ENCODE assay signal across 31 mouse cellular contexts in the genomic region with DNA sequence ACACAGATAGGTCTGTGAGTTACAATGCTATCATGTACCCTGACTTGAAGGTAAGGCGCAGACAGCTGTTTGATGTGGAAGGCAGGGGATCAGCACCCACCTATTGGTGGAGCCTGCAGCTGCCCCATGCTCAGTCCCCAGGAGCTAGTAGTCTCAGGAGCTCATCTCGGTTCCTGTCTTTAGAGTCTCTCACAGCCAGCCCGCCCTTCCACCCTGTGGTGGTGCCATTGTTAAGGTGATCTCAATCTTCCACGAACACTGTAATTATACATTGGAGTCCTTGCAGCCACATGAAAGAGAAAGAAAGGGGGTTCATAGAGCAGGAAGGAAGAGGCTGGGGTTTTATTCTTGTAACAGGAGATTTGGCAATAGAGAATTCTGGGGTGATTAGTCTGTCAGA. TPM values are rescaled to one million over a fixed set of nuclear protein-coding genes. Genes with fewer than 3 reads are reported as not detected.
A peak's percentile ranks its signal among the peaks of the same experiment; 100 is the strongest.
DNase-seq lines count a peak whose midpoint lies in the region; ATAC-seq and TF ChIP-seq lines count a peak whose summit lies in the region.
"Had no signal": no experiment of that assay in that cellular context is flagged by ENCODE, and none has a peak within 500 bp of the region (broad histone marks: within the 10 kb centered on the region; RNA-seq: fewer than 3 reads in every experiment).

No protein-coding gene starts in this region.

- H3K27ac ChIP-seq in thymus, adult 2 months (ENCODE audit: control insufficient read depth, insufficient read depth, low read length) = no peak overlapping the region
- H3K27ac ChIP-seq: embryonic facial prominence, embryonic 10.5 days; embryonic facial prominence, embryonic 13.5 days; forebrain, embryonic 12.5 days; forebrain, embryonic 15.5 days; hindbrain, embryonic 10.5 days; hindbrain, embryonic 13.5 days had no signal

- no peak for TF ChIP-seq CTCF in thymus, adult 2 months (IDR thresholded peaks at IDR 0.05; ENCODE audit: borderline replicate concordance, control insufficient read depth, extremely low read depth, insufficient read depth, low read length, poor library complexity)

- 11% methylated on average over 4 of the region's 4 CpGs for whole genome bisulfite sequencing in thymus, adult 2 months

- TF ChIP-seq POLR2A in thymus, adult 2 months (IDR thresholded peaks at IDR 0.05; ENCODE audit: control insufficient read depth, extremely low read depth, insufficient read depth, low read length, poor library complexity) = no peak

- no peaks in the 10 kb centered on the region for H3K36me3 ChIP-seq in thymus, adult 2 months (ENCODE audit: control insufficient read depth, insufficient read depth, low read length)
- H3K36me3 ChIP-seq: forebrain, embryonic 15.5 days had no signal

- peak; percentile 6; the same call in 1 of the 2 replicates for ATAC-seq in granulocyte monocyte progenitor cell, adult 5-6 weeks (replicated peaks; ENCODE audit: poor library complexity, severe bottlenecking)
- ATAC-seq: forebrain, embryonic 15.5 days; hindbrain, embryonic 16.5 days had no signal

- DNase-seq in thymus, postnatal 0 days (ENCODE audit: low spot score) = peak; percentile 32
- no peak for DNase-seq in thymus, adult 2 months
- peak; percentile 46 for DNase-seq in thymus, postnatal 4 days
- no peak for DNase-seq in thymus, postnatal 10 days (ENCODE audit: low spot score in 2 of 2)
- no peak for DNase-seq in layer of hippocampus, adult 8-10 months (ENCODE audit: low spot score in 2 of 2)
- no peak for DNase-seq in cerebellum, adult 11-12 months
- DNase-seq: adrenal gland, postnatal 10 days; B cell, adult 2 months; cerebellum, adult 11 months; cerebellum, adult 8-10 months; cerebellum, postnatal 10 days; cerebellum, postnatal 36 days; embryo, embryonic 11 days; gastrocnemius, postnatal 25 days; heart, postnatal 36 days had no signal

- H3K4me1 ChIP-seq in thymus, adult 2 months (replicated peaks; ENCODE audit: control insufficient read depth, insufficient read depth, low read length) = peaks cover 19% of the 10 kb centered on the region

- no peaks in the 10 kb centered on the region; the same call in 1 of the 2 replicates for H3K27me3 ChIP-seq in thymus, adult 2 months (ENCODE audit: control insufficient read depth, insufficient read depth, low read length)
- H3K27me3 ChIP-seq: CH12.LX; embryonic facial prominence, embryonic 13.5 days; forebrain, embryonic 15.5 days had no signal

- H3K4me3 ChIP-seq in thymus, adult 2 months (ENCODE audit: control insufficient read depth, insufficient read depth, low read length) = no peak overlapping the region
- H3K4me3 ChIP-seq: embryonic facial prominence, embryonic 10.5 days; embryonic facial prominence, embryonic 13.5 days; erythroblast, embryonic 14.5 days; forebrain, embryonic 12.5 days; forebrain, embryonic 15.5 days; hindbrain, embryonic 10.5 days; hindbrain, embryonic 13.5 days had no signal

RNA-seq across cellular contexts. Expression of a gene that starts 4.2 kb away (rescaled TPM):
- 0.39 and 0.44 TPM in 2 replicates for polyA plus RNA-seq in thymus, postnatal 0 days (2015; fragmentation: Nextera tagmentation; extraction: Ambion mirVana)
- polyA plus RNA-seq in thymus, adult 2 months (2012; rRNA removed) = 0.89 and 0.92 TPM in 2 replicates
- total RNA-seq in granulocyte monocyte progenitor cell, adult 5-6 weeks (2014; fragmentation: Nextera tagmentation) = 0.97 TPM in 1 of 2 replicates, not detected in the other
- total RNA-seq in granulocyte monocyte progenitor cell, adult 5-6 weeks (2017) = not detected in 2 replicates
- total RNA-seq in layer of hippocampus, adult 8-10 months (2022) = 1 to 10 TPM; 1.7 to 3.4 (median 2.2) TPM

RNA-seq across cellular contexts. Expression of a gene that starts 25.5 kb away (rescaled TPM):
- polyA plus RNA-seq in thymus, postnatal 0 days (2015; fragmentation: Nextera tagmentation; extraction: Ambion mirVana) = 15.7 and 19.2 TPM in 2 replicates
- 18.6 and 20.3 TPM in 2 replicates for polyA plus RNA-seq in thymus, adult 2 months (2012; rRNA removed)
- total RNA-seq in granulocyte monocyte progenitor cell, adult 5-6 weeks (2014; fragmentation: Nextera tagmentation) = 5.0 and 14.5 TPM in 2 replicates
- total RNA-seq in granulocyte monocyte progenitor cell, adult 5-6 weeks (2017) = 6.9 and 7.2 TPM in 2 replicates
- 10 to 100 TPM; 12.9 to 18.3 (median 16.2) TPM for total RNA-seq in layer of hippocampus, adult 8-10 months (2022)

RNA-seq across cellular contexts. Expression of a gene that starts 26.6 kb away (rescaled TPM):
- 1.0 and 1.8 TPM in 2 replicates for polyA plus RNA-seq in thymus, postnatal 0 days (2015; fragmentation: Nextera tagmentation; extraction: Ambion mirVana)
- 1.1 and 2.0 TPM in 2 replicates for polyA plus RNA-seq in thymus, adult 2 months (2012; rRNA removed)
- 0.77 TPM in 1 of 2 replicates, not detected in the other for total RNA-seq in granulocyte monocyte progenitor cell, adult 5-6 weeks (2014; fragmentation: Nextera tagmentation)
- total RNA-seq in granulocyte monocyte progenitor cell, adult 5-6 weeks (2017) = not detected in 2 replicates
- total RNA-seq in layer of hippocampus, adult 8-10 months (2022) = under 1 TPM; 0.74 to 0.81 (median 0.78) TPM
- total RNA-seq: adrenal gland, adult 18-20 months; adrenal gland, postnatal 10 days; adrenal gland, postnatal 4 days; gastrocnemius, adult 8-10 months; gastrocnemius, postnatal 25 days; heart, postnatal 36 days had no signal
- polyA plus RNA-seq: embryonic facial prominence, embryonic 10.5 days; embryonic facial prominence, embryonic 13.5 days; erythroblast, embryonic 14.5 days; forebrain, embryonic 12.5 days; heart, embryonic 11.5 days; heart, embryonic 14.5 days; heart, postnatal 0 days had no signal

RNA-seq across cellular contexts. Expression of a gene that starts 33.7 kb away (rescaled TPM):
- 3.4 and 4.1 TPM in 2 replicates for polyA plus RNA-seq in thymus, postnatal 0 days (2015; fragmentation: Nextera tagmentation; extraction: Ambion mirVana)
- 18.0 and 21.4 TPM in 2 replicates for polyA plus RNA-seq in thymus, adult 2 months (2012; rRNA removed)
- total RNA-seq in granulocyte monocyte progenitor cell, adult 5-6 weeks (2014; fragmentation: Nextera tagmentation) = 1.5 and 2.2 TPM in 2 replicates
- 1.5 and 2.5 TPM in 2 replicates for total RNA-seq in granulocyte monocyte progenitor cell, adult 5-6 weeks (2017)
- 1 to 10 TPM; 9.0 to 10.0 (median 9.6) TPM for total RNA-seq in layer of hippocampus, adult 8-10 months (2022)

RNA-seq across cellular contexts. Expression of a gene that starts 56.0 kb away (rescaled TPM):
- 1,163 and 1,165 TPM in 2 replicates for polyA plus RNA-seq in thymus, postnatal 0 days (2015; fragmentation: Nextera tagmentation; extraction: Ambion mirVana)
- polyA plus RNA-seq in thymus, adult 2 months (2012; rRNA removed) = 698 and 732 TPM in 2 replicates
- total RNA-seq in granulocyte monocyte progenitor cell, adult 5-6 weeks (2014; fragmentation: Nextera tagmentation) = 4,230 and 5,237 TPM in 2 replicates
- total RNA-seq in granulocyte monocyte progenitor cell, adult 5-6 weeks (2017) = 2,283 and 2,839 TPM in 2 replicates
- 100 to 1,000 TPM; 448 to 635 (median 527) TPM for total RNA-seq in layer of hippocampus, adult 8-10 months (2022)

Comparison
In these comparisons a context has a peak if more than half of its experiments do, and no peak if none do; other contexts are left out.
1. DNase-seq: peak in thymus, postnatal 0 days (single experiment) and thymus, postnatal 4 days (single experiment); none in thymus, adult 2 months (single experiment), thymus, postnatal 10 days (0 of 2), layer of hippocampus, adult 8-10 months (0 of 2) and cerebellum, adult 11-12 months (single experiment).